In the genomic region with DNA sequence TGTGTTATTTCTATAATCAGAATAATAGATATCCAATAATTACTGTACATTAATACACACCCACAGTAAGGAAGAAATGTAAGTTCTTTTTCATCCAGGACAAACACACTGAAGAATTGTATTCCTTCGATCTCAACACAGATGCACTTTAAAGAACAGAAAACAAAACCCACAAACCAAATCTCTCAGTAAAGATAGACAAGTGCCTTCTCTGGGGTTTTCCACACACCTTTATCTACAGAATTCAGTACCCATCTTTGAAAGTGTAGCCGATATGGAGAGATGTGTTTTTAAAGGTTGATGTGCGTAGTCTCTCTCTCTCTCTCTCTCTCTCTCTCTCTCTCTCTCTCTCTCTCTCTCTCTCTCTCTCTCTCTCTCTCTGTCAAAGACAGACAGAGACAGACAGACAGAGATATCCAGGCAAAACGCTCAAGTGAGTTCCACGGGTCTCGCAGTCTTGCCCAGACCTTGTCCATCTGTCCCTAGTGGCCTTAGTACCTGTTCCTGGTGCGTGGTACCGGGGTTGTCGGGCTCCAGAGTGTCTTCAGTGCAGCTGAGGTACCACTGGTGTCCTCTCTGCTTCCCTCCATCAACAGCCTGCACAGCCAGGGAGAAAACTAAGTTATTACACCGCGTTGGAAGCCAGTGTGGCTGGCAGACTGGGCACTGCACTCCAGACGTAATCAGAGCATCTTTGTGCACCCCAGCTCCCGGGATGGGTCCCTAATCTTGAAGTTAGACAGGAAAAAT, we compare ENCODE assay signal across 8 mouse cellular contexts. TPM values are rescaled to one million over a fixed set of nuclear protein-coding genes. Genes with fewer than 3 reads are reported as not detected.
DNase-seq lines count a peak whose midpoint lies in the region; ATAC-seq and TF ChIP-seq lines count a peak whose summit lies in the region.

No protein-coding gene starts in this region.

- no peak overlapping the region for H3K27ac ChIP-seq in forebrain, postnatal 0 days (ENCODE audit: low read depth, low read length)
- no peak overlapping the region for H3K27ac ChIP-seq in liver, embryonic 12.5 days

- peak overlapping the region; percentile 60 for H3K4me3 ChIP-seq in forebrain, postnatal 0 days (ENCODE audit: low read depth, low read length)
- no peak overlapping the region for H3K4me3 ChIP-seq in liver, embryonic 12.5 days

- no peak for TF ChIP-seq CTCF in forebrain, postnatal 0 days (IDR thresholded peaks at IDR 0.05; ENCODE audit: low read depth)

- no peaks in the 10 kb centered on the region for H3K9me3 ChIP-seq in forebrain, postnatal 0 days (ENCODE audit: low read length)
- no peaks in the 10 kb centered on the region for H3K9me3 ChIP-seq in liver, embryonic 12.5 days (replicated peaks)

- peak overlapping the region; percentile 97 for H3K4me2 ChIP-seq in forebrain, postnatal 0 days (ENCODE audit: low read depth)
- H3K4me2 ChIP-seq in liver, embryonic 12.5 days = peak overlapping the region; percentile 77

- H3K36me3 ChIP-seq in forebrain, postnatal 0 days (ENCODE audit: insufficient read depth) = no peaks in the 10 kb centered on the region
- no peaks in the 10 kb centered on the region for H3K36me3 ChIP-seq in liver, embryonic 12.5 days

- intact Hi-C loops in left cerebral cortex, postnatal 36 days (cut with DNase I) = no loop called here

- peak; percentile 23 for DNase-seq in embryo, embryonic 9.5 days (ENCODE audit: extremely low spot score)
- DNase-seq in embryo, embryonic 10 days (ENCODE audit: low spot score) = no peak
- peak; percentile 54 for DNase-seq in CD4-positive, CD25-positive, alpha-beta regulatory T cell, adult 2 months (ENCODE audit: low read depth, low spot score)
- DNase-seq in forebrain, postnatal 0 days = peak; percentile 7
- no peak for DNase-seq in ovary, postnatal 36 days (ENCODE audit: low spot score)
- no peak for DNase-seq in left cerebral cortex, postnatal 36 days (ENCODE audit: low spot score in 2 of 2)
- no peak for DNase-seq in natural killer cell, adult 2 months (ENCODE audit: low spot score in 2 of 2)

- peaks cover 12% of the 10 kb centered on the region for H3K27me3 ChIP-seq in forebrain, postnatal 0 days (ENCODE audit: insufficient read depth, low read length)
- H3K27me3 ChIP-seq in liver, embryonic 12.5 days (replicated peaks) = peaks cover 47% of the 10 kb centered on the region

- 41% methylated on average over 13 of the region's 13 CpGs for WGBS in forebrain, postnatal 0 days
- WGBS in liver, embryonic 12.5 days (ENCODE audit: insufficient replicate concordance) = 32% methylated on average over 13 of the region's 13 CpGs

- peak overlapping the region; percentile 56; the same call in 1 of the 2 replicates for H3K9ac ChIP-seq in forebrain, postnatal 0 days
- no peak overlapping the region for H3K9ac ChIP-seq in liver, embryonic 12.5 days

- H3K4me1 ChIP-seq in forebrain, postnatal 0 days (ENCODE audit: insufficient read depth) = peaks cover 8% of the 10 kb centered on the region; the same call in 1 of the 2 replicates
- no peaks in the 10 kb centered on the region for H3K4me1 ChIP-seq in liver, embryonic 12.5 days

- ATAC-seq in forebrain, postnatal 0 days = 0 out of 2 replicates have a peak, but pooled peaks have one; percentile 3
- no peak for ATAC-seq in liver, embryonic 12.5 days

RNA-seq across cellular contexts. Expression of gene St8sia6, which starts 1.4 kb away (rescaled TPM):
- 0.69 and 1.3 TPM in 2 replicates for total RNA-seq in forebrain, postnatal 0 days (2014; rRNA removed)
- polyA plus RNA-seq in forebrain, postnatal 0 days (2015; fragmentation: Nextera tagmentation; extraction: Ambion mirVana) = 0.75 and 1.2 TPM in 2 replicates
- polyA plus RNA-seq in liver, embryonic 12.5 days (2016; fragmentation: Nextera tagmentation; extraction: Ambion mirVana) = 0.02 and 0.10 TPM in 2 replicates
- 1 to 10 TPM in 1 of 2 experiments, under 1 TPM in 1; 0.67 to 1.4 TPM for total RNA-seq in left cerebral cortex, postnatal 36 days (2021)

Comparison
In these comparisons a context has a peak if more than half of its experiments do, and no peak if none do; other contexts are left out.
1. DNase-seq: peak in embryo, embryonic 9.5 days (single experiment), CD4-positive, CD25-positive, alpha-beta regulatory T cell, adult 2 months (single experiment) and forebrain, postnatal 0 days (single experiment); none in embryo, embryonic 10 days (single experiment), ovary, postnatal 36 days (single experiment), left cerebral cortex, postnatal 36 days (0 of 2) and natural killer cell, adult 2 months (0 of 2).